Mouse (Mus musculus) mesoderm, embryonic 11.5 days (tissue): ENCODE measurements around the gene Ccdc85c.
A peak's percentile ranks its signal among the peaks of the same experiment; 100 is the strongest.

Source experiments
- DNase-seq: peaks from one replicate; pipeline ENCODE4 v3.0.0-alpha.2; 2012; ENCODE audit warnings: low read depth, low spot score

Gene Ccdc85c

GRCm38 (mm10) chr12:108178331-108179245 is 96.6 kb downstream of the Ccdc85c start:
- peak; percentile 28 for DNase-seq

- DNase-seq: no peak
Measured at GRCm38 (mm10) chr12:108176366-108176765, 98.9 kb downstream of the Ccdc85c start.

GRCm38 (mm10) chr12:108174606-108175505 is 100.4 kb downstream of the Ccdc85c start:
- no peak for DNase-seq

GRCm38 (mm10) chr12:108172639-108173038 is 102.6 kb downstream of the Ccdc85c start:
- no peak for DNase-seq

GRCm38 (mm10) chr12:108171336-108171735 is 103.9 kb downstream of the Ccdc85c start:
- DNase-seq: no peak

- no peak for DNase-seq
Measured at GRCm38 (mm10) chr12:108170467-108170866, 104.8 kb downstream of the Ccdc85c start.

GRCm38 (mm10) chr12:108168909-108169308 is 106.3 kb downstream of the Ccdc85c start:
- DNase-seq: no peak

GRCm38 (mm10) chr12:108163706-108164105 is 111.5 kb downstream of the Ccdc85c start:
- DNase-seq: no peak

GRCm38 (mm10) chr12:108162036-108162435 is 113.2 kb downstream of the Ccdc85c start:
- DNase-seq: peak; percentile 40

- DNase-seq: no peak
Measured at GRCm38 (mm10) chr12:108159863-108160262, 115.4 kb downstream of the Ccdc85c start.
